Mouse (Mus musculus): ENCODE measurements around the gene Vwa5b2. TPM values are rescaled to one million over a fixed set of nuclear protein-coding genes. Genes with fewer than 3 reads are reported as not detected.

Gene Vwa5b2
- 70.4 and 77.5 TPM in 2 replicates for polyA plus RNA-seq (2012; rRNA removed)

DNA sequence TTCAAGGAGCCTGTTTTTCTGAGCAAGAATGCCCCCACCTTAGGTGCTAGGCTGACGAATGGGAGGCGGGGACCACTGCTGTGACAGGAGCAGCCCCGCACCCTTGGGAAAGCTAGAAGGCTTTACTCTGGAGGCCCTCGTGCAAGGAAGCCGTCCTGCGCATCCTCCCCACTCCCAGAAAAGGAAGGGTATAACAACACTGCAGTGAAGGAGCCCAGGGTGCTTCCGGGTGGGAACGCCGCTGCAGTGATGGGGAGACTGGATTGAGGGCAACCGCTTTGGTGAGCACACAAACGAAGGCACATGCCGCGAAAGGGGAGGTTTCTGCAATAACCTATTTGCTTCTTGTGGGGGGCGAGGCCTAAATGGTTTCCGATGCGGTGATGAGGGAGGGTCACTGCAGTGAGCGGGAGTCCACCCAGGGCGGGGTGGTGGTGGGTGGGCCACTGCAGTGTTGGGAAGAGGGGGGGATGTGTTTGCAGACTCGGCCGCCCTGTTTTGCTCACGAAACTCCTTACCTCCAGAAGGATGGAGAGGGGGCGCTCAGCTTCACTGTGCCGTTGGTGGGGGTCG, at the start of gene Vwa5b2:
Gene Vwa5b2, plus strand, starts transcription at position 106 of the 573 bp plus-strand sequence.
- peak in 1 of 2 experiments; percentile 56 for DNase-seq (ENCODE audit: extremely low spot score in 1 of 2, low spot score in 1 of 2)

DNA sequence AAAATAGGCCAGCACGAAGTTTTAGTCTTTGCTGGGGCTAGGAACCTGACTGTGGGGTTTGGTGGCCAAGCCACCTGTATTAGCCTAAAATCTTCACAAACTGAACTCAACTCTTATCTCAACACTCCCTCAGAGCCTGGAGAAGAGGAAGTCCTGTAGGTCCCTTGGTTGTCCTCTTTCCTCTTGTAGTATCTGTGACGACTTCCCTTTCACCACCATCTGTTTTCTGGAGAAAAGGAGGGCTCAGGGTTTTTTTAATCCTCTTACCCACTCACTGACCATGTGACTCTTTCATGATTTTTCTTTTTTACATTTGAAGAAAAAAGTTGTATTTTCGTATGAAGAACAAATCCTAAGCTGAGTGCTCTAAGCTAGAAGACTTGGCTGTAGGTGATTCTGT, 49.6 kb upstream of the Vwa5b2 start:
- DNase-seq (ENCODE audit: extremely low spot score in 1 of 2, low spot score in 1 of 2), result no peak

DNA sequence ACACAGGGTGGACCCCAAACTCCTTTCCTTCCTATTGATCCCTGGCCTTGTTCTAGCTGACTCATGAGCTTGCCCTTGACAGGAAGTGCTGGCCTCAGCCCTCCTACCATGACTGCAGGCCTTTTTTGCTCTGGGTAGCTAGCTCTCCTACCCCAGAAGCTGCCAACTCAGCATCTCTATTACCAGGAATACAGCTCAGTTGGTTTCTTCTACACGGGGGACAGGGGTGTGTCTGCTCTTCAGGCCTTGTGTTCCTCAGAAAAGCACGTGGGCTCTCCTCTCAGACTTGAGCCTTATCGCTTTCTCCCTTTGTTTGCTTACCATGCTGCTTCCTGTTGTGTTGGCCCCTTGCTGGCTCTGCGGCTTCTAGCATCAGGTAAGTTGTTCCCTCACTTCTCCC, 48.8 kb upstream of the Vwa5b2 start:
- DNase-seq (ENCODE audit: extremely low spot score in 1 of 2, low spot score in 1 of 2), result no peak

DNA sequence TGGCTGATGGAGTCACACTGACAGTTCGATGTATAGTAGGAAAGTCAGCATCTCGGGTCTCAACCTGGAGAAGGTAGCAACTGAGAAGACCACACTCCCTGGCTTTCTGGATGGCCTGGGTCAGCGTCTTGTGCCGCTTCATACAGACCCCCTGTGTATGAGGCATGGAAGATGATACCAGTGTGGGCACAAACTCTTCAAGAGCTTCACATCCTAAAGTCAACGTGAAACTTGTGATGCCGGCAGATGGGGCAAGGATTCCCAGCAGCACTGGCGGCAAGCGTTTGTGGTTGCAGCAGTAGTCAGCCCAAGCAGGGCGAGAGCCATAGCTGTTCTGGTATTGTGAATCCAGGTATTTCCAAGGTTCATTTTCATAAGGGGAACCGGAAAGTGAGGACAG, 43.6 kb upstream of the Vwa5b2 start:
- DNase-seq (ENCODE audit: extremely low spot score in 1 of 2, low spot score in 1 of 2), result no peak

DNA sequence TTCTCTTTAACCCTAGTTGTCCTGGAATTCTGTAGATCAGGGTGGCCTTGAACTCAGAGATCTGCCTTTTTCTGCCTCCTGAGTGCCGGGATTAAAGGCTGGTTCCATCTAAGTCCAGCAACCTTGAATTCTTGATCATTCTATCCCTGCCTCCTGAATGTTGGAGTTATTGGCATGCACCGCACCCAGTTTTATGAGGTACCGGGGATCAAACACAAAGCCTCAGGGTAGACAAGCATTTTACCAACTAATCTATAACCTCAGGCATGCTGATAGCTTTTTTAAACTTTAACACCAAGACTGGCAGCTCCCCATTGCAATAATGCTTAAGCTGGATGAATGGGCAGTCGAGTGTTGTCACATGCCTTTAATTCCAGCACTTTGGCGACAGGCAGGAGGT, 41.8 kb upstream of the Vwa5b2 start:
- no peak for DNase-seq (ENCODE audit: extremely low spot score in 1 of 2, low spot score in 1 of 2)

DNA sequence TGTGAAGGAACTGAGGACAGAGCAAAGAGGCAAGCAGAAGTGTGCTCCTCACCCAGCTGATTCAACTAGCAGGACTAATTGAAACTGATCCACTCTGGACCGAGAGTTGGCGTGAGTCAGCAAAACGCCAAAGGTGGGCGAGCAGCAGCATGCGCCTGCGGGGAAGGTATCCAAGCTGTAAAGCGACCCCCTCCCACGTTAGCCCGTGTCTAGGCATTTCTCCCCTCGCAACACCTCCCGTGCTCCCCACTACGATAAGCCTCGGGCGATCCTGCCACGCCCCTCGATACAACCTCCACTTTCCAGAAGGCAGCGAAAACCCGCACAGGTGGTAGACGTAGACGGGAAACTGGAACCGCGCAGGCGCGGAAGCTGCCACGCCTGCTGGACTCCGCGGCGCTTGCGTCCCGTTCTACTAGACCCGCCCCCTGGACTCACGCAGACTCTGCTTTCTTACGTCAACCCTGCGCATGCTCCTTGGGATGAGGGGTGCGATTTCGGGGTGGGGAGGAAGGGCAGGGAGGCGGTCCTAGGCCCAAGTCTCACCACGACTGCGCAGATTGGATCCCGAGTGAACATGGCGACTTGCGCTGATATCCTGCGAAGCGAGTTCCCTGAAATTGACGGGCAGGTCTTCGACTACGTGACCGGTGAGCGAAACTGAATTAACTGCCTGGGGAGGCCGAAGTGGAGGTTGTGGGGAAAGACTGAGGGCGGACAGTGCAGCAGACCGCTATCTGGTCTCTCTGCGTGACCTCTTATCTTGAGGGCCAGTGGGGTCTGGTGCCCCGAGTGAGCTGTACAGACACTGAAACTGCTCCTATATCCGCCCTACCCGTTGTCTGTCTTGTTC, 40.9 kb upstream of the Vwa5b2 start, which contains the start of gene Abcf3:
Gene Abcf3, plus strand, starts transcription at position 482 of the 853 bp plus-strand sequence.
- peak; percentile 98 to 99 for DNase-seq (ENCODE audit: extremely low spot score in 1 of 2, low spot score in 1 of 2)

DNA sequence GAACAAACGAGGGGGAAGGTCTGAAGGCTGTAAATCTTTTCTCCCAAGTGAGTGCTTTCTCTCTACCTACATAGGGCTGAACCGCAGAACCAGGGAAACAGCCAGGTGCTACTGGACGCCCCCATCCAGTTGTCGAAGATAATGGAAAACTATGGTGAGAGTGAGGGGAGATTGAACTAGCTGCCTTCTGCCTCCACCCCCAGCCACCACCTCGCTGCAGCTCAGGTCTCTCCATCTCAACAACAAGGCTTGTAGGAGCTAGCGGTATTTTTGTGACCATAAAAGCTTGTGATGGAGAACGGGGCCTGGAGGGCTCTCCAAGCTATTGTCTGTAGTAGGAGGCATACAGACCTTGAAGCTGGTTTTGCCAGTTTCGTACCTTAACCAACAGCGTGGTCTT, 40.1 kb upstream of the Vwa5b2 start:
- no peak for DNase-seq (ENCODE audit: extremely low spot score in 1 of 2, low spot score in 1 of 2)

DNA sequence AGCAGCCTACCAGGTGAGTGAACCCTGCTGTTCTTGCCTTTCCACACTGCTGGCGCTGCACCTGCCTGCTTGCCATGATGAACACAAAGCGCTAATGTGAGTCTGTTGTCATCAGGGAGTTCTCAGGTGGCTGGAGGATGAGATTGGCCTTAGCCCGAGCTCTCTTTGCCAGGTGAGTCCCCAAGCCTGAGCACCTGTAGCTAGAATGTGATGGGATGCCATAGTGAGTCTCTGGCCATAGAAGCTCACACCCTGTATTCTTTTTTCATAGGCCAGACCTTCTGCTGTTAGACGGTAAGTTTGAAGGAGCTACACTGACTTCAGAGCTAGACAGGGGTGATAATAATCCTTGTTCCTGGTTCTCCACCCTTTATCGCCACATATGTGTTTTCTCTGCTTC, 37.6 kb upstream of the Vwa5b2 start:
- no peak for DNase-seq (ENCODE audit: extremely low spot score in 1 of 2, low spot score in 1 of 2)

DNA sequence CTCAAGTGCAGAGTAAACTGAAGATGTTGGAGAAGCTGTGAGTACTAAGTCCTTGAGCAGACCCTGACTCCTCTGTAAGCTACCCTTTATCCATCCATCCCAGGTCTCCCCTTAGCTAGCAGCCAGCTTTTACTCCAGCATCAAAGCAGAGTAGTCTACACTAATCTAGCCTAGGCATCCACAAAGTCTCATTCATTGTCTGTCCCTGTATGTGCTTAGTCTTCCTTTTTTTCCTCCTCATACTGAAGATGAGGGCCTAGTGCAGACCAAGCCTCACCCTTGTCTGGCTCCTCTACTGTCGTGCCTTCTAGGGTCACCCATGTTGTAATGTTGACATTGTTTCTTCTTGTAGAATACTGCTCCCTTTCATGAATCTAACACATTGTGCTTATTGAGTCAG, 36.7 kb upstream of the Vwa5b2 start:
- DNase-seq (ENCODE audit: extremely low spot score in 1 of 2, low spot score in 1 of 2), result no peak

DNA sequence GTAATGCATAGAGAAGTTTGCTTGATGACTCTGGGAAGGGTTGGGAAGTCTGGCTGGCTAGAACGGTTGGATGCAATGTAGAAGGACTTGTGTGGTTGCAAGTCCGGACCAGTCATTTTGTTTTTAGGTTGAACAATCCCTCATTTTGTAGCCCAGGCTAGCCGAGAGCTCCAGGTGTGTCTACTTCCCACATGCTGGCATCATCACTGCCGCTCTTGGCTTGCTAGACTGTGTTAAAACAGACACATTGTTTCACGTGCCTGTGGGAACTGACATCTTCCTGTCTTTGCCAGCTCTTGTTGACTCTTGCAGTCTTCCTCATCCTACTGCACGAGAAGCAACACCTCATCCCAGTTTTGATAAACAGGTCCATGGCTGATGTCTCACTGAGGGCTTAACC, 34.3 kb upstream of the Vwa5b2 start:
- DNase-seq (ENCODE audit: extremely low spot score in 1 of 2, low spot score in 1 of 2), result no peak

DNA sequence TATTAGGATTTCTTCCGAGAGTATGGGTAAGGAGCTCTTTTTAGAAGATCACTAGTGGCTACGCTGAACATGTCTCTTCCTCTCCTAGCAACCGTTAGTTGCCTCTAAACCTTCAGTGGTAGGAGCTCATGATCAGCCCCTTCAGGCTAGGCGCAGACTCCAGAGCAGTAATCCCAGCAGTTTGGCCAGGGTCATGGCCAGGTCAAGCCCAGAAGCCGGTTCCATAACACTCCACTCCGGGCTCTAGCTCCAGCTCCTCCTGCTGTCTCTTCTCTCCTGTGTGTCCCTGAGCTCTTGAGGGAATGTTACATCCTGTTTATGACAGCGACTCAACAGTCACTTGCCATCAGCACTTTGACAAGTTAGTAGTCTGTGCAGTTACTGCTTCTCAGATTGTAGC, 31.9 kb upstream of the Vwa5b2 start:
- no peak for DNase-seq (ENCODE audit: extremely low spot score in 1 of 2, low spot score in 1 of 2)

DNA sequence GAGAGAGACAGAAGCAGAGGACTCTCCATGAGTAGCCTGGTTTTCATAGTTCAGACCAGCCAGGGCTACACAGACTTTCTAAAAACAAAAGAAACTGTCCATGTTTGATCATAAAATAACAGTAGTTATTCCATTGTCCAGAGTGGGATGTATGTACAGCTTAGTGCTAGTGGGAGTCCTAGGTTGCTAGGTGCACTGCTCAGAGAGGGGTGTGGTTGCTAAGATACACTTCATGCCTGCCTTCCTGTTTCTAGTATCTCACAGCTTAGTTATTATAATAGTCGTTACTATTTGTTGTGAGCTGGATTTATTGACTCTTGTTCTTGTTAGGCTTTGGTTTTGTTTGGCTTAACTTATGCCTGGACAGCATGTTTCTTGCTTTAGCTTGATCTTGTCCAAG, 24.2 kb upstream of the Vwa5b2 start:
- no peak for DNase-seq (ENCODE audit: extremely low spot score in 1 of 2, low spot score in 1 of 2)

DNA sequence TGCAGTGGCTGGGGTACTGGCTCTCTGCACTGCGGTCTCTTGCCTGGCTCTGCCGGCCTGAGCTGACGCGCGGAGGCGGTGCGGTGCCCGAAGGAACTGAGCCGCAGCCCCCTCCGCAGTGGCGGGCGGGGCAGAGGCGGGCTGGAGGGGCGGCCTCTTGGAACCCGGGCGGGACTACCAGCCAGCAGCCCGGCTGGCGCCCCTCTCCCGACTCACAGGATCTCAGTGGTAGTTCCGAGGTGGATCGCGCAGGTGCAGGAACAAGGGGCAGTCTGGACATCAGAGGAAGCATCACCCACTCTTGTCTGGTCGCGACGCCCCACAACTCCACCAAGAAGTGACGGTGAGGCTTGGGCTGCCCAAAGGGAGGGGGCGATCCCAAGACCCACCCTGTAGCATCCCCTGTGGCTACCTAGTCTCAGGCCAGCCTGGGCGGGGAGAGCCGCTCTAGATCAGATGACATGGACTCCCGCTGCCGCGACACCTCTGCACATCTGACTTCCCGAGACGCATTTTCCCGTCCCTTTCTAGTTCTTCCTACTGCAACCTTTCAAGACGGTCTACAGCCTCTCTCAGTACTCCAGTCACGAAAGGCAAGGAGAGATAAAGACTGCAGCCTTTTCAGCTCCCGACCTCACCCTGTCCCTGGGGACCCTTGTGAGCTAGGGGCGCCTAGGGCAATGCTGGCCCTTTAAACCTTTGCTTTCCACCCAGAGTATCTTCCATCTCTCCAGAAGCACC, 838 bp downstream of the Vwa5b2 start:
- DNase-seq (ENCODE audit: extremely low spot score in 1 of 2, low spot score in 1 of 2), result peak in 1 of 2 experiments; percentile 69

DNA sequence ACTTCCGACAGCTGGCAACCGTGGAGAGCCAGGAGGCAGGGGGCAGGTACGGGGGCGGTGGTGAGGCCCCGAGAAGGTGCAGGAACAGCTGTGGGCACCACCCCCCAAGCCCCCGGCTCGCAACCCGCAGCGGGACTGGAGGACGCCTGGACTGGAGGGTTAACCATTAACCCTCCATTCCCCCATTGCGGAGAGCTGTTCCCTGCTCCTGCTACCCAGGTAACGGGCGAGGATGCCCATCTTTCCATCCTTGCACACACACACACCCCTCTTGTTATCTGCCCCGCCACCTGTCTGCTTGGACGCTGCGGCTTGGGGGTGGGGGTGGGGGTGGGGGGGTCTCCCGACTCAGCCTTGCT, 1.4 kb downstream of the Vwa5b2 start:
- DNase-seq (ENCODE audit: extremely low spot score in 1 of 2, low spot score in 1 of 2), result no peak

DNA sequence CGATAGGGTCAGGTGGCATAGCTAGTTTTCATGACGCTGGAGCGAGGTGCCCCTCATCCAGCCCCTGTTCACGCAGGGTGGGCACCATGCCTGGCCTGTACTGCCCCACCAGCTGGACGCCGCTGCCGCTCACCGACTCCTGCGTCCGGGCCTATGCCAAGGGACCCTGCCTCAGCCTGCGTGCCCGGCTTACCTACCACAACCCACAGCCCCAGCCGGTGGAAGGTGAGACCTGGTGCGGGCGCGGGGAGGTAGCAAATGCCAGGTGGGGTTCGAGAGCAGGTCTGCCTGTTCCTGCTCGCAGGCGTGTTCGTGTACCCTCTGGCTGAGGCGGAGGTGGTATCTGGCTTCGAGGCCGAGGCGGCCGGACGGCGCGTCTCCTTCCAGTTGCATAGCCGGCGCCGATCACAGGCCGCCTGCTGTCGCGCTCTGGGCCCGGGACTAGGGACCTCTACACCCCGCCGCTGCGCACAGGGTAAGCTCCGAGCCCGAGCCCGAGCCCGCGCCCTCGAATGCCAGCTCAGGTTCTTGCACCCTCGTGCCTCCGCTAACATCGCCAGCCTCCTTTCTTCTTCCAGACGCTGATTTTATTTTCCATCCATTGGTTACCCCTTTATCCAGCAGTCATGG, 1.9 kb downstream of the Vwa5b2 start:
- DNase-seq (ENCODE audit: extremely low spot score in 1 of 2, low spot score in 1 of 2), result no peak

DNA sequence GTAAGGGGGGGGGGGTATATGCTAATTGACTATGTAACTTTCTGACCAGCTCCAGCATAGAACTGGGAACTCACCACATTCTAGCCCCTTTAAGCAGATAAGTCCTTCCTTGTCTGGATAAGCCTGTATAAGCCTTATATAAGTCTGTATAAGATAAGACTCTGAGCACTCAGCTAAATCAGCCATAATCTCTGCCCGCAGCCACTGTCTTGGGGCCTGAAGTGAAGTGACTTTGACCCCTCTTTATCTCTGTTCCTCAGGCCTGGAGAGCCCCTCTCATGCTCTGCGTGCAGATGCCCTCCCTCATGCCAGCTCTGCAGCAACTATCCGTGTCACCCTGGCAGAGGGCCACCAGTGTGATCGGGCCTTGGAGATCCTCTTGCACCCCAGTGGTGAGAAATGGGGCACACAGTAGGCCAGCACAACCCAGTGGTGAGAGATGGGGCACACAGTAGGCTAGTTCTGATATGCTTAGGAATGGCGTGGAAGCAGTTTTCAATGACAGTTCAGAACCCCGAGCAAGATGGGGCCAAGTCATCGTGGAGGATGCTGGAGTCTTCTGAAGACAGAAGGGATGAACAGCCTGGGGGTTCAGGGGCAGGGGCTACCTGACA, 5.9 kb downstream of the Vwa5b2 start:
- no peak for DNase-seq (ENCODE audit: extremely low spot score in 1 of 2, low spot score in 1 of 2)

DNA sequence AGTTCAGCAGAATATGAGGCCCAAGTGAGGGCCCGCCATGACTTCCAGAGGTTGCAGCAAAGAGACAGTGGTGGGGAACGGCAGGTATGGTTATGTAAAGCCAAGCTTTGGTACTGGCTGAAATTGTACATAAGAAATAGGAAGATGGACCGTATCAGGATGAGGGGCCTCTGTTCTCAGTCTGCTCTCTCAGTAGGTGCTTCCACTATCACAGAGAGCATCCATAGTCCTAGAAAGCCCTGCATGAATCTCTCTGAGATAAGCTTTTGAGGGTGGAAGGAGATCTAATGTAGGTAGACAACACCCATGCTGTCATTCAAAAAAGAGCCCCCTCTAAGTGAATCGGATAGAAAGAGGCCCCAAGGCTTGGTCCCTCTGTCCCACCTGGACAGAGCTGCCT, 6.5 kb downstream of the Vwa5b2 start:
- no peak for DNase-seq (ENCODE audit: extremely low spot score in 1 of 2, low spot score in 1 of 2)

DNA sequence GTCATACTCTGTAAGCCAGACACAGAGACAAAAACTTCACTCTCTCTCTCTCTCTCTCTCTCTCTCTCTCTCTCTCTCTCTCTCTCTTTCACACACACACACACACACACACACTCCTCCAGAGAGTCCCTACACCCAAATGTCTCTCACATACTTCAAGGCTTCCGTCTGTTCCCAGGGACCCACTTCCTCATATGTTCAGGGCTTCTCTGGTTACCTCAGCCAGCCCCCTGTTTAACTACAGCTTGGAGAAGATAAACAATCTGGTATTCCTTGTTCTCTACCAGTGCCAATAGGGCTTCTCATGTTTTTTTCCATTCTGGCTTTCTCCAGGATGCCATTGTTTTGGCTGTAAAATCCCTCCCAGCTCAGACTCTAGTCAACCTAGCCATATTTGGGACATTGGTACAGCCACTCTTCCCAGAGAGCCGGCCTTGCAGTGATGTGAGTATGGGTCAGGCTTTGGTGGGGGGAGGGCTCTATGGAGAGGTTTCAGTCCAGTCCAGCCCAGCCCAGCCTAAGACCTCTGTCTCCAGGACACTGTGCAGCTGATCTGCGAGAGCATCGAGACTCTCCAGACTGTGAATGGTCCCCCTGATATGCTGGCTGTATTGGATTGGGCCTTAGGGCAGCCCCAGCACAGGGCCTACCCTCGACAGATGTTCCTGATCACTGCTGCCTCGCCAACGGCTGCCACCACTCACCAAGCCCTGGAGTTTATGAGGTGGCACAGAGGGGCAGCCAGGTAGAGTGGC, 7.6 kb downstream of the Vwa5b2 start:
- no peak for DNase-seq (ENCODE audit: extremely low spot score in 1 of 2, low spot score in 1 of 2)

DNA sequence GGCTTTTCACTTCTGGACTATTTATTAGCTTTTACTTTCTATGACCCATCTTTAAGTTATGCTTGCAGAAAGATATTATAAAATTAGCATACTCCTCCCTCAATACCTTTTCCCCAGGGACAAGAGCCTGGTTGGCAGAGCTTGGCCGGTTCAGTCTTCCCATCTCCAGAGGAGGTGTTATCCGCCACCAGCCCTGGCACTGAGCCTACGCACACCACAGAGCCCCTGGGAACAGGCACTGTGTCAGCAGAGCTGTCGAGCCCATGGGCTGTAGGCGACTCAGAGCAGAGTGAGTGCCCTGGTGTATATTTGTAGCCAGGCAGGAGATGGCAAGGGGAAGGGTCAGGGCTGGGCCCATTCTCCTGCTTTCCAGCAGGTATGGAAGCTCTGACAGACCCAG, 11.2 kb downstream of the Vwa5b2 start:
- DNase-seq (ENCODE audit: extremely low spot score in 1 of 2, low spot score in 1 of 2), result no peak

DNA sequence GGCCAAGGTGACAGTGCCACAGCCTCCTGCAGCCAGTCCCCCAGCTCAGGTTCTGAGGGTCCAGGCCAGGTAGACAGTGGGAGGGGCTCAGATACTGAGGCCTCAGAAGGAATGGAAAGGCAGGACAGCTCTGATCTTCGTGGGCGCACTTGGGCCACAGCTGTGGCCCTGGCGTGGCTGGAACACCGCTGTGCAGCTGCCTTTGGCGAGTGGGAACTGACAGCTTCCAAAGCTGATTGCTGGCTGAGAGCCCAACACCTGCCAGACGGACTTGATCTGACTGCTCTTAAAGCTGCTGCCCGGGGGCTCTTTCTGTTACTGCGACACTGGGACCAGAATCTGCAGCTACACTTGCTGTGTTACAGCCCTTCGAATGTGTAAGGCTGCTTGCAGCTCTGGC, 15.4 kb downstream of the Vwa5b2 start:
- DNase-seq (ENCODE audit: extremely low spot score in 1 of 2, low spot score in 1 of 2), result no peak

Measured in frontal cortex, adult 2 months (tissue).